Mouse (Mus musculus) activated CD4-positive, CD25-positive, alpha-beta regulatory T cell, adult 4 months (primary cell): Measurements from ENCODE around the gene Anxa6. TPM values are rescaled to one million over a fixed set of nuclear protein-coding genes. Genes with fewer than 3 reads are reported as not detected.
"Not testable (repeated sequence)": the region's sequence is repeated elsewhere in the genome, so short reads cannot be mapped to it uniquely, and the experiment has no call there.

Experiments used
- ATAC-seq: one replicate; pipeline ENCODE4 v1.8.0; 2017
- polyA plus RNA-seq, 2 experiments: library from polyadenylated mRNA; unstranded; fragments of 100-300 nt; shearing (Covaris generic); gene quantifications; one replicate each; pipeline ENCODE4 v1.2.1; 2017

The Anxa6 gene
- polyA plus RNA-seq, 2 experiments from 2014 or later: 447 to 527 TPM

- peak; percentile 33 for ATAC-seq
These were observed 74.6 kb downstream of the Anxa6 start for GRCm38 (mm10) chr11:54958571-54959073.

GRCm38 (mm10) chr11:54957708-54958107 is 75.5 kb downstream of the Anxa6 start:
- ATAC-seq: not testable (repeated sequence)

- peak; percentile 22 for ATAC-seq
These were observed 76.3 kb downstream of the Anxa6 start for GRCm38 (mm10) chr11:54956912-54957311.

- ATAC-seq: peak; percentile 70
These were observed 77.3 kb downstream of the Anxa6 start for GRCm38 (mm10) chr11:54955735-54956480.

GRCm38 (mm10) chr11:54955400-54955734 is 77.9 kb downstream of the Anxa6 start:
- not testable (repeated sequence) for ATAC-seq

GRCm38 (mm10) chr11:54954716-54955115 is 78.5 kb downstream of the Anxa6 start:
- ATAC-seq: no peak

GRCm38 (mm10) chr11:54953993-54954446 is 79.2 kb downstream of the Anxa6 start:
- no peak for ATAC-seq

- ATAC-seq: peak; percentile 5
These were observed 80.6 kb downstream of the Anxa6 start for GRCm38 (mm10) chr11:54952651-54953050.

- no peak for ATAC-seq
These were observed 82.6 kb downstream of the Anxa6 start for GRCm38 (mm10) chr11:54950684-54951083.

- ATAC-seq: no peak
These were observed 83.5 kb downstream of the Anxa6 start for GRCm38 (mm10) chr11:54949717-54950116.

GRCm38 (mm10) chr11:54944702-54945101 is 88.5 kb downstream of the Anxa6 start:
- no peak for ATAC-seq

GRCm38 (mm10) chr11:54940056-54940455 is 93.2 kb downstream of the Anxa6 start:
- no peak for ATAC-seq

GRCm38 (mm10) chr11:54939501-54939900 is 93.7 kb downstream of the Anxa6 start:
- no peak for ATAC-seq

- peak; percentile 52 for ATAC-seq
These were observed 96.5 kb downstream of the Anxa6 start for GRCm38 (mm10) chr11:54936771-54937140.

GRCm38 (mm10) chr11:54936035-54936770 is 97.0 kb downstream of the Anxa6 start:
- peak; percentile 16 for ATAC-seq

- no peak for ATAC-seq
These were observed 99.0 kb downstream of the Anxa6 start for GRCm38 (mm10) chr11:54934198-54934597.

GRCm38 (mm10) chr11:54932540-54932939 is 100.7 kb downstream of the Anxa6 start:
- ATAC-seq: no peak

GRCm38 (mm10) chr11:54931405-54932093 is 101.7 kb downstream of the Anxa6 start:
- peak; percentile 31 for ATAC-seq

GRCm38 (mm10) chr11:54930318-54930979 is 102.8 kb downstream of the Anxa6 start:
- no peak for ATAC-seq

- ATAC-seq: no peak
These were observed 103.5 kb downstream of the Anxa6 start for GRCm38 (mm10) chr11:54929744-54930143.

- ATAC-seq: no peak
These were observed 104.0 kb downstream of the Anxa6 start for GRCm38 (mm10) chr11:54929290-54929689.
